Mouse (Mus musculus): ENCODE data around the gene Tanc2.

DNA sequence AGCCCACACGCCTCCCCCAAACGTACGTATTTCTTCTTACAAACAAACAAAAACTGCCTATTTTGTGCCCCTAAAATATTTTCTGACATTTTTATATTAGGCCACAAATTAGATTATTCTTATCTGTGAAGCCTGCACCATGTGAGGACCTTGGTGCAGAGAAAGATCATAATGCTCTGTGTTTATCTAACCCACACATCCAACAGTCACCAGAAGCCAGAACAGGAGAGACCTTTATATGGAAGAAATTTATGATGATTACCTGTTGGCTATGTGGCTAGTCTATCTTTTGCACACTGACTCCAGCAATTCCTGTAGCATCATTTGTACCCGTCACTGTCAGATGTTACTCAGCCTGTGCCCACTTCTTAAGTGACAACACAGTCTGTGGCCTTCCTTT is 245.4 kb downstream of the Tanc2 start:
- TF ChIP-seq CTCF (IDR thresholded peaks at IDR 0.05; ENCODE audit: insufficient read depth, low read length) (no peak), POLR2A (IDR thresholded peaks at IDR 0.05; ENCODE audit: borderline replicate concordance, extremely low read depth, low read depth, low read length) (no peak)

Data from lung, adult 2 months (tissue).